Mouse (Mus musculus) CD4-positive helper T cell, adult 2 months (primary cell): ENCODE results near the gene Zfp946.
A peak's percentile ranks its signal among the peaks of the same experiment; 100 is the strongest.

ENCODE experiments used
- DNase-seq: peaks from one replicate; pipeline ENCODE4 v3.0.0-alpha.2; 2012; ENCODE audit warnings: low read depth, missing footprints, low spot score

Zfp946 gene

DNA sequence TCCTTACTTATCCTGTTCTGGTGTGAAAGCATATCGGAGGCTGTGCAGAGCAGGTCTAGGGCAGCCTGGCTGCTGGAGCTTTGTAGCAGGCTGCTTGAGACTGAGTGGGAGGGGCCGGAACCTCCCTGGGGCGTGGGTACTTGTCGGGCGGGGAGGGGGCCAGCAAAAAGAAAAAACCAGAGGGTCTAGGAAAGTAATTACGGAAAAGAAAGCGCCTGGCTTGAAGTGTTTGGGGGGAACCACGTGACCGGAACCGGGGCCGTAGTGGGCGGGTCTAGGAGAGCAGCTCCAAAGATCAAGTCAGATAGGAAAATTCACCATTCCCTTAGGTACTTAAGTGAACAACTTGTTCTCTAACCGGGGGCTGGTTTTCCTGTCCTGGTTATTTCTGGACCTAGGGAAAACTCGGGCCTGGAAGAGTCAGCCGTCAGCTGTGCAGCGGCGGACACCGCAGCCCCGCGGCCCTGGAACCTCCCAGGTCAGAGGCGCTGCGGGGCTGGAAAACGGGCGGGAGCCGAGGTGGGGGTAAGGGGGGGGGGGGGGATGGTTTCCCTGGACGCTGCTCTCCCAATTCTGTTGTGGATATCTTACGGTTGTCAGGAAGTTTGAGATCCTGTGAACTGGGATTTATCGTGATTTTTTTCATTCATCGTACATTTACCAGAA lies at the start of gene Zfp946:
TSS of gene Zfp946 (plus strand) at position 271 of the 666 bp plus-strand sequence.
- peak; percentile 74 for DNase-seq

DNA sequence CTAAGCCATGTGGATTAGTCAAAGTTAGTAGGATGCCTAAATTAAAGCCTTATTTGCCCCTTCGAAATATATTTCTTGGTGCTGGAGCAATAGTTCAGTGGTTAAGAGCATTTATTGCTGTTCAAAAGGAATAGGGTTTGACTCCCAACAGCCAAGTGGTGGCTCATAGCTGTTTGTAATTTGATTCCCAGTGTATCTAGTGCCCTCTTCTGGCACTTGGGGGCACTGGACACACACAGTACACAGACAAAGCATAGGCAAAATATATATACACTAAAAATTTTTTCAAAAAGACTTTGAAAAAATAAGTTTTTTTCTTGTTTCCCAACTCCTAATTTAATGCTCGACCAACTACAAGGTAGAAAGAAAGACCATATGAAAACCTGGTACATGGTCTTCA lies 13.3 kb upstream of the Zfp946 start:
- peak; percentile 38 for DNase-seq

DNA sequence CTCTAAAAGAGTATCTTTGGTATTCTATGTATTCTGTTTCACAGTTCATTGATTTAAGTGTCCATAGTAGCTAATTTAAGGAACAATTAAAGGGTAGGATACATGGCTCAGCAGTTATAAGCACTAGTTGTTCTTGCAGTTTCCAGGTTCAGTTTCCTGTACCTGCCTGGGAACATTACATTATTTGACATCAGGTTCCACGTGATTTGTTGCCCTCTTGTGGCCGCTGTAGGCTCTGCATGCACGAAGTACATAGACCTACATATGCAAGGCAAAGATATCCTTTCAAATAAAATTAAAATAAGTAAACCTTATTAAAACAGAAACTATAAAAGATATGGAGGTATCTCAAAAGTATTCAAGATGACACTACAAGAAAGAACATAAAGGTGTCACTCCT lies 6.5 kb upstream of the Zfp946 start:
- DNase-seq: peak; percentile 72

DNA sequence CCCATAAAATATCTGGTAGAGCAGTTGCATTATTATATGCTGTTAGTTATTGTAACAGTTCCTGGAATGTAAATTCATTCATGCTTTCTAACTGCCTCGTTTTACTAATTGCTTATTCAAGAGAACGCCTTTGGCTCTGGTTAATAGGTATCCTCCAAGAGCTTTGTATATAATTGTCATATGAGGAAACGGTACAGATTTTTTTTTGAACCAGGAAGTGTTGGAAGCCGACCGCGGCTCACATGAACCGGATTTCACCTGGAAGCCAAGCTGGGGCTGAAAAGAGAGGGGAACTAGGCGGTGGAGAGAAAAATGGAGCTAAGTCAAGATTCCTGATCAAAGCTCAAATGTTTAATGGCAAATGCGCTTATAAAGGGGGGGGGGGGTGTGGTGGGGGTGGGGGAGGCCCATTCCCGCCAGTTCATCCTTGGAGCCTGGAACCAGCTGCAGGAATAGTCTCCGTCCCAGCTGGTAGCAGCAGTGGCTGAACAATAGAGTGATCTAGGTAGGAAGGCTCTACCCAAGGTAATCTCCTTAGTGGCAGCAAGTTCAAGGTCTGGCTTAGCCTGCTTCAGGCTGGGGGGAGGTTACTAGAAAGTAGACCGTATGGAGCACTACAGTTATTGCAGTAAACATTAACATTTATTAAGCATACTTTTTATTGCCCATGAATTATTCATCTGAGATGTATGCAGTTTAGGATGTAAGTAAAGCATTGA lies 773 bp downstream of the Zfp946 start:
- DNase-seq: peak; percentile 12

DNA sequence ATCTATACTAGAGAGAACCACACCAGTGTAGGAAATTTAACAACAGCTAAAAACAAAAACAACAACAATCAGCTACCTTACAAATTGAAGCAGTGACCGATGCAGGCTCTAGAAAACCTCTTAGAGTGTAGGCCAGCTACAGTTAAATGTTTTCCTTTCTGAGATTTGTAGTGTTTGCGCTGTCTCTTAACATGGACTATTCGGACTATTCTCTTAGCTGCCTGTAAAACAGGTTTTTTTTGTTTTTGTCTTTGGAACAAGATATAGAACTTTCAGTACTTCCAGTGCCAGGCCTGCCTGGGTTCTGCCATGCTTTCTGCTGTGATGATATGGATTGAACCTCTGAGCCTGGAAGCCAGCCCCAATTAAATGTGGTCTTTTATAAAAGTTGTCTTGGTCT lies 23.7 kb downstream of the Zfp946 start:
- no peak for DNase-seq

DNA sequence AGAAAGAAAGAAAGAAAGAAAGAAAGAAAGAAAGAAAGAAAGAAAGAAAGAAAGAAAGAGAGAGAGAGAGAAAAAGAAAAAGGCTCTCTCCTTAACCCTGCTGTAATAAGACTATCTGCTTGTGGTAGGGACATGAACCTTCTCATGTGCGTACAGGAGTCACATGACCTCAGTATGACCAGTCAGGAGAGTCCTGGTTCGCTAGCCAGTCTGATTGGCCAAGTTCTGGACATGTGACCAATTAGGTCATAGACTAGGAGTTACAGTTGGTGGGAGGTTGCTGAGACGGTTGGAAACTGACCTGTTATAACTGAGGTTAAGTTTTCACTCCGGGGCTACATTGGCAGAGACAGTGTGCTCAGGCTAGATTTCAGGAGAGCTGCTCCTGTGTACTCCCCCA lies 73.1 kb downstream of the Zfp946 start:
- DNase-seq: no peak
